Mouse (Mus musculus) heart, postnatal 0 days (tissue): Measurements from ENCODE around the gene Smim20.

Experiments
- CTCF ChIP-seq: IDR thresholded peaks from 2 replicates; pipeline ENCODE4 v1.5.1; 2016; ENCODE audit warnings: antibody characterized with exemption, control low read depth, low read depth
- EP300 ChIP-seq: IDR thresholded peaks from 2 replicates; pipeline ENCODE4 v1.6.1; 2016; ENCODE audit warnings: antibody characterized with exemption, low read depth

DNA sequence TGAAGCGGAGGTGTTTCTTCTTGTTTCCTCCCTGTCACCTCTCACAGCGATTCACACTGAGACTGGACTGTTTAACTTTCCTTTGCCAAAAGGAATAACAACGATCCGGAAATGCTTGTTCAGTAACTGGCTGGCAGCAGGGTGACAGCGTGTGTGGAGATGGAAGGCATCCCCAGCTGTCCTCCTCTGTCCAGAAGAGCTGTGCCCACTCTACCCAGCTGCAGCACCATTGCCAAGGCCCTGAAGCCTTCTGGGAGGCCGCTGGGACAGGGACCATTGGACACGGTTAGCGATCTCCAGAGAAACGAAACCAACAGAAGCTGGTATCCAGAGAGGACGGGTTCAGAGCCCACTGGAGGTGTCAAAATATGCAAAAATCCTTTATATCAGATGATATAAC is 22.9 kb upstream of the Smim20 start:
- no peak for TF ChIP-seq CTCF
- no peak for TF ChIP-seq EP300
